Mouse (Mus musculus): ENCODE results near the gene Serpind1. TPM values are rescaled to one million over a fixed set of nuclear protein-coding genes. Genes with fewer than 3 reads are reported as not detected.

Serpind1 gene
- polyA plus RNA-seq, 1 experiment = 0.16 TPM

GRCm38 (mm10) chr16:17321481-17321880, 9.7 kb upstream of the Serpind1 start:
- Histone ChIP-seq H3K36me3 (ENCODE audit: control insufficient read depth, insufficient read depth) (peaks cover 19% of the 10 kb centered on the region), H3K4me3 (ENCODE audit: insufficient read depth, poor library complexity, severe bottlenecking) (no peak overlapping the region), H3K27me3 (ENCODE audit: control insufficient read depth, insufficient read depth, insufficient read length) (no peaks in the 10 kb centered on the region), H3ac (ENCODE audit: control insufficient read depth, insufficient read length, low read depth) (no peak overlapping the region), H3K79me2 (ENCODE audit: control insufficient read depth, insufficient read depth) (no peaks in the 10 kb centered on the region), H3K79me3 (ENCODE audit: low read depth) (no peaks in the 10 kb centered on the region)
- TF ChIP-seq FOSL1 (IDR thresholded peaks at IDR 0.05; ENCODE audit: insufficient read depth, low read length, poor library complexity, severe bottlenecking) (no peak), USF1 (IDR thresholded peaks at IDR 0.05; ENCODE audit: low read depth) (no peak), CEBPB (IDR thresholded peaks at IDR 0.05; ENCODE audit: low read depth) (no peak), MYOG (IDR thresholded peaks at IDR 0.05; ENCODE audit: control insufficient read depth, extremely low read depth, insufficient read length) (no peak), CTCF (IDR thresholded peaks at IDR 0.05; ENCODE audit: control insufficient read depth, insufficient read depth, insufficient read length) (no peak), MYOD1 (IDR thresholded peaks at IDR 0.05; ENCODE audit: control insufficient read depth, insufficient read length, low read depth) (no peak), MAX (IDR thresholded peaks at IDR 0.05) (no peak)

- no peaks in the 10 kb centered on the region for H3K79me2 ChIP-seq (ENCODE audit: control insufficient read depth, insufficient read depth)
- H3K27me3 ChIP-seq (ENCODE audit: control insufficient read depth, insufficient read depth, insufficient read length) = no peaks in the 10 kb centered on the region
- no peak overlapping the region for H3ac ChIP-seq (ENCODE audit: control insufficient read depth, insufficient read length, low read depth)
- TF ChIP-seq USF1 (IDR thresholded peaks at IDR 0.05; ENCODE audit: low read depth) (no peak), MYOD1 (IDR thresholded peaks at IDR 0.05; ENCODE audit: control insufficient read depth, insufficient read length, low read depth) (no peak), FOSL1 (IDR thresholded peaks at IDR 0.05; ENCODE audit: insufficient read depth, low read length, poor library complexity, severe bottlenecking) (no peak), CTCF (IDR thresholded peaks at IDR 0.05; ENCODE audit: control insufficient read depth, insufficient read depth, insufficient read length) (no peak), MYOG (IDR thresholded peaks at IDR 0.05; ENCODE audit: control insufficient read depth, extremely low read depth, insufficient read length) (no peak), CEBPB (IDR thresholded peaks at IDR 0.05; ENCODE audit: low read depth) (no peak), MAX (IDR thresholded peaks at IDR 0.05) (no peak)
- H3K79me3 ChIP-seq (ENCODE audit: low read depth) = no peaks in the 10 kb centered on the region
- no peak overlapping the region for H3K4me3 ChIP-seq (ENCODE audit: insufficient read depth, poor library complexity, severe bottlenecking)
- peaks cover 17% of the 10 kb centered on the region for H3K36me3 ChIP-seq (ENCODE audit: control insufficient read depth, insufficient read depth)
Measured at GRCm38 (mm10) chr16:17324745-17325144, 6.4 kb upstream of the Serpind1 start.

GRCm38 (mm10) chr16:17326064-17326463, 5.1 kb upstream of the Serpind1 start:
- Histone ChIP-seq H3ac (ENCODE audit: control insufficient read depth, insufficient read length, low read depth) (no peak overlapping the region), H3K27me3 (ENCODE audit: control insufficient read depth, insufficient read depth, insufficient read length) (no peaks in the 10 kb centered on the region), H3K4me3 (ENCODE audit: insufficient read depth, poor library complexity, severe bottlenecking) (no peak overlapping the region), H3K79me2 (ENCODE audit: control insufficient read depth, insufficient read depth) (no peaks in the 10 kb centered on the region), H3K36me3 (ENCODE audit: control insufficient read depth, insufficient read depth) (peaks cover 16% of the 10 kb centered on the region), H3K79me3 (ENCODE audit: low read depth) (no peaks in the 10 kb centered on the region)
- TF ChIP-seq CTCF (IDR thresholded peaks at IDR 0.05; ENCODE audit: control insufficient read depth, insufficient read depth, insufficient read length) (no peak), USF1 (IDR thresholded peaks at IDR 0.05; ENCODE audit: low read depth) (no peak), MYOD1 (IDR thresholded peaks at IDR 0.05; ENCODE audit: control insufficient read depth, insufficient read length, low read depth) (no peak), MAX (IDR thresholded peaks at IDR 0.05) (no peak), MYOG (IDR thresholded peaks at IDR 0.05; ENCODE audit: control insufficient read depth, extremely low read depth, insufficient read length) (no peak), CEBPB (IDR thresholded peaks at IDR 0.05; ENCODE audit: low read depth) (no peak)

GRCm38 (mm10) chr16:17329848-17330570, 1.2 kb upstream of the Serpind1 start:
- H3K4me3 ChIP-seq (ENCODE audit: insufficient read depth, poor library complexity, severe bottlenecking) = no peak overlapping the region
- no peaks in the 10 kb centered on the region for H3K79me3 ChIP-seq (ENCODE audit: low read depth)
- TF ChIP-seq CTCF (IDR thresholded peaks at IDR 0.05; ENCODE audit: control insufficient read depth, insufficient read depth, insufficient read length) (no peak), MAX (IDR thresholded peaks at IDR 0.05) (no peak), FOSL1 (IDR thresholded peaks at IDR 0.05; ENCODE audit: insufficient read depth, low read length, poor library complexity, severe bottlenecking) (no peak), CEBPB (IDR thresholded peaks at IDR 0.05; ENCODE audit: low read depth) (no peak), MYOG (IDR thresholded peaks at IDR 0.05; ENCODE audit: control insufficient read depth, extremely low read depth, insufficient read length) (no peak), USF1 (IDR thresholded peaks at IDR 0.05; ENCODE audit: low read depth) (no peak), MYOD1 (IDR thresholded peaks at IDR 0.05; ENCODE audit: control insufficient read depth, insufficient read length, low read depth) (no peak)
- H3ac ChIP-seq (ENCODE audit: control insufficient read depth, insufficient read length, low read depth) = no peak overlapping the region
- no peaks in the 10 kb centered on the region for H3K27me3 ChIP-seq (ENCODE audit: control insufficient read depth, insufficient read depth, insufficient read length)
- no peaks in the 10 kb centered on the region for H3K79me2 ChIP-seq (ENCODE audit: control insufficient read depth, insufficient read depth)
- H3K36me3 ChIP-seq (ENCODE audit: control insufficient read depth, insufficient read depth) = peaks cover 6% of the 10 kb centered on the region

GRCm38 (mm10) chr16:17331855-17332254, 684 bp downstream of the Serpind1 start:
- Histone ChIP-seq H3K4me3 (ENCODE audit: insufficient read depth, poor library complexity, severe bottlenecking) (no peak overlapping the region), H3K79me2 (ENCODE audit: control insufficient read depth, insufficient read depth) (no peaks in the 10 kb centered on the region), H3K36me3 (ENCODE audit: control insufficient read depth, insufficient read depth) (no peaks in the 10 kb centered on the region), H3ac (ENCODE audit: control insufficient read depth, insufficient read length, low read depth) (no peak overlapping the region), H3K27me3 (ENCODE audit: control insufficient read depth, insufficient read depth, insufficient read length) (no peaks in the 10 kb centered on the region), H3K79me3 (ENCODE audit: low read depth) (no peaks in the 10 kb centered on the region)
- TF ChIP-seq CTCF (IDR thresholded peaks at IDR 0.05; ENCODE audit: control insufficient read depth, insufficient read depth, insufficient read length) (no peak), FOSL1 (IDR thresholded peaks at IDR 0.05; ENCODE audit: insufficient read depth, low read length, poor library complexity, severe bottlenecking) (no peak), MYOD1 (IDR thresholded peaks at IDR 0.05; ENCODE audit: control insufficient read depth, insufficient read length, low read depth) (no peak), CEBPB (IDR thresholded peaks at IDR 0.05; ENCODE audit: low read depth) (no peak), MAX (IDR thresholded peaks at IDR 0.05) (no peak), USF1 (IDR thresholded peaks at IDR 0.05; ENCODE audit: low read depth) (no peak), MYOG (IDR thresholded peaks at IDR 0.05; ENCODE audit: control insufficient read depth, extremely low read depth, insufficient read length) (no peak)
